Mouse (Mus musculus): ENCODE measurements around the gene Sumo2. TPM values are rescaled to one million over a fixed set of nuclear protein-coding genes. Genes with fewer than 3 reads are reported as not detected.
"Not testable (repeated sequence)": the region's sequence is repeated elsewhere in the genome, so short reads cannot be mapped to it uniquely, and the experiment has no call there.

Sumo2 gene
- polyA plus RNA-seq, 1 experiment from 2014 or later = 1,013 TPM

GRCm38 (mm10) chr11:115509773-115510506, 26.1 kb downstream of the Sumo2 start:
- 37% methylated on average over 6 of the region's 6 CpGs for WGBS
- peak overlapping the region; percentile 19 for H3K4me2 ChIP-seq (ENCODE audit: low read length)
- H3K9me3 ChIP-seq (replicated peaks; ENCODE audit: low read length) = no peaks in the 10 kb centered on the region
- H3K9ac ChIP-seq (ENCODE audit: low read depth, low read length) = 0 out of 2 replicates have a peak overlapping the region, but pooled peaks have one; percentile 9
- H3K4me1 ChIP-seq (replicated peaks; ENCODE audit: insufficient read depth, low read length) = peaks cover 18% of the 10 kb centered on the region; the same call in 1 of the 2 replicates
- H3K27me3 ChIP-seq (ENCODE audit: insufficient read depth, low read length) = no peaks in the 10 kb centered on the region
- ATAC-seq (replicated peaks; ENCODE audit: low FRiP score, low read depth) (no peak), DNase-seq (ENCODE audit: low spot score) (peak; percentile 51)
- no peak for TF ChIP-seq CTCF (IDR thresholded peaks at IDR 0.05; ENCODE audit: low read depth)
- no peaks in the 10 kb centered on the region for H3K36me3 ChIP-seq (ENCODE audit: insufficient read depth, low read length)
- H3K4me3 ChIP-seq (replicated peaks; ENCODE audit: low read depth, low read length) = no peak overlapping the region
- H3K27ac ChIP-seq = peak overlapping the region; percentile 60

DNA sequence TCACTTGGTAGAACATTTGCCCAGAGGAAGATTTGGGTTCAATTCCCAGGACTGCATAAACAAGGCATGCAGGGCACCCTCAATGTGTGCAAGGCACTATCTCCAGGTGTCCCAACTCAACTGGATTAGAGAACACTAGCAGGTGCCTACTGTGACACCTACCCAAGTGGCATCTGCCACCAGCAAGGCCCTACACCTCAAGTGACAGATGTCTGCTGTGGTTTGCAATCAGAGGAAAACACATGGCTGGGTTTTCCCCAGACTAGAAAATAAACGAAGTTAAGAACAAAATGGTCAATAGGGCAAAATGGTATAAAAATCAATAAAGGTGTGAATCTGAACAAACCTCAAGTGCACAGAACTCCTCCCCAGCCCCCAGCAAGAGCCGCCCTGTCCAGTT, 28.0 kb downstream of the Sumo2 start:
- H3K4me3 ChIP-seq (replicated peaks; ENCODE audit: low read depth, low read length) = no peak overlapping the region
- WGBS = 86% methylated on average over 2 of the region's 2 CpGs
- ATAC-seq (replicated peaks; ENCODE audit: low FRiP score, low read depth) = no peak

DNA sequence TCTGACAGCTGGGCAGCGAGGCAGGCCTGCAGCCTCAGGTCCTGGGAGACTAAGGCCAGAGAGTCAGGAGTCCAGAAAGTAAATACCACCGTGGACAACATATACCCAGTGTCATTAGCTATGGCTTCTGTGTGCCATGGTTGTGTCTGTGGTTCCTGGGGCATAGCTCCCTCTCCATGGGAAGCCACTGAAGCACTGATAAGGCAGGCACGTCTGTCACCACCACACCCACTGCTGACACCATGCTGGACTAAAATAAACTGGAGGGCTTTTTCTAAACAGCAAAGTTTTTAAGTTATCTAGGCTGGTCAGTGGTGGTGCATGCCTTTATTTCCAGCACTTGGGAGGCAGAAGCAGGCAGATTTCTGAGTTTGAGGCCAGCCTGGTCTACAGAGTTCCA, 29.5 kb downstream of the Sumo2 start:
- Histone ChIP-seq H3K36me3 (ENCODE audit: insufficient read depth, low read length) (peaks cover 5% of the 10 kb centered on the region; the same call in 1 of the 2 replicates), H3K4me3 (replicated peaks; ENCODE audit: low read depth, low read length) (no peak overlapping the region), H3K4me1 (replicated peaks; ENCODE audit: insufficient read depth, low read length) (peaks cover 4% of the 10 kb centered on the region; the same call in 1 of the 2 replicates), H3K4me2 (ENCODE audit: low read length) (no peak overlapping the region), H3K27me3 (ENCODE audit: insufficient read depth, low read length) (no peaks in the 10 kb centered on the region), H3K27ac (no peak overlapping the region), H3K9ac (ENCODE audit: low read depth, low read length) (no peak overlapping the region), H3K9me3 (replicated peaks; ENCODE audit: low read length) (no peaks in the 10 kb centered on the region)
- WGBS = 74% methylated on average over 3 of the region's 3 CpGs
- DNase-seq (ENCODE audit: low spot score) = no peak
- ATAC-seq (replicated peaks; ENCODE audit: low FRiP score, low read depth) = no peak
- TF ChIP-seq CTCF (IDR thresholded peaks at IDR 0.05; ENCODE audit: low read depth) = no peak

More for the DNA sequence above, 28.0 kb downstream of the Sumo2 start:
- Histone ChIP-seq H3K27ac (no peak overlapping the region), H3K4me2 (ENCODE audit: low read length) (no peak overlapping the region), H3K9me3 (replicated peaks; ENCODE audit: low read length) (no peaks in the 10 kb centered on the region), H3K27me3 (ENCODE audit: insufficient read depth, low read length) (no peaks in the 10 kb centered on the region), H3K36me3 (ENCODE audit: insufficient read depth, low read length) (no peaks in the 10 kb centered on the region), H3K9ac (ENCODE audit: low read depth, low read length) (no peak overlapping the region), H3K4me1 (replicated peaks; ENCODE audit: insufficient read depth, low read length) (peaks cover 18% of the 10 kb centered on the region; the same call in 1 of the 2 replicates)
- TF ChIP-seq CTCF (IDR thresholded peaks at IDR 0.05; ENCODE audit: low read depth) = no peak
- DNase-seq (ENCODE audit: low spot score) = no peak

GRCm38 (mm10) chr11:115502636-115503035, 33.4 kb downstream of the Sumo2 start:
- H3K36me3 ChIP-seq (ENCODE audit: insufficient read depth, low read length) = peaks cover 35% of the 10 kb centered on the region
- H3K4me2 ChIP-seq (ENCODE audit: low read length) = no peak overlapping the region
- no peak for TF ChIP-seq CTCF (IDR thresholded peaks at IDR 0.05; ENCODE audit: low read depth)
- 89% methylated on average over 6 of the region's 6 CpGs for WGBS
- no peak overlapping the region for H3K4me3 ChIP-seq (replicated peaks; ENCODE audit: low read depth, low read length)
- no peaks in the 10 kb centered on the region for H3K4me1 ChIP-seq (replicated peaks; ENCODE audit: insufficient read depth, low read length)
- ATAC-seq (replicated peaks; ENCODE audit: low FRiP score, low read depth) (no peak), DNase-seq (ENCODE audit: low spot score) (no peak)
- no peak overlapping the region for H3K27ac ChIP-seq
- no peaks in the 10 kb centered on the region for H3K27me3 ChIP-seq (ENCODE audit: insufficient read depth, low read length)
- no peaks in the 10 kb centered on the region for H3K9me3 ChIP-seq (replicated peaks; ENCODE audit: low read length)
- H3K9ac ChIP-seq (ENCODE audit: low read depth, low read length) = no peak overlapping the region

DNA sequence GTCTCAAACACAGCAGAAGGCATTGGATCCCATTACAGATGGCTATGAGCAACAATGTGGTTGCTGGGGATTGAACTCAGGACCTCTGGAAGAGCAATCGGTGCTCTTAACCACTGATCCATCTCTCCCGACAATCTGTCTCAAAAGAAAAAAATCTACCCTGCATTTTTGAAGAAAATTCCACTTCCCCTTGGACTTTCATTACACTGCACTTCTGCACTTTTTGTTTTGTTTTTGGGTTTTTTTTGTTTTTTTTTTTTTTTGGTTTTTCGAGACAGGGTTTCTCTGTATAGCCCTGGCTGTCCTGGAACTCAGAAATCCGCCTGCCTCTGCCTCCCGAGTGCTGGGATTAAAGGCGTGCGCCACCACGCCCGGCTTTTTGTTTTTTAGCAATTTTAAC, 39.5 kb downstream of the Sumo2 start:
- not testable (repeated sequence) for H3K9me3 ChIP-seq (replicated peaks; ENCODE audit: low read length); H3K9ac ChIP-seq (ENCODE audit: low read depth, low read length); DNase-seq (ENCODE audit: low spot score); H3K27me3 ChIP-seq (ENCODE audit: insufficient read depth, low read length); H3K4me1 ChIP-seq (replicated peaks; ENCODE audit: insufficient read depth, low read length); H3K27ac ChIP-seq; ATAC-seq (replicated peaks; ENCODE audit: low FRiP score, low read depth); H3K4me3 ChIP-seq (replicated peaks; ENCODE audit: low read depth, low read length); H3K4me2 ChIP-seq (ENCODE audit: low read length)
- H3K36me3 ChIP-seq (ENCODE audit: insufficient read depth, low read length) = peaks cover 30% of the 10 kb centered on the region
- 91% methylated on average over 9 of the region's 9 CpGs for whole genome bisulfite sequencing

DNA sequence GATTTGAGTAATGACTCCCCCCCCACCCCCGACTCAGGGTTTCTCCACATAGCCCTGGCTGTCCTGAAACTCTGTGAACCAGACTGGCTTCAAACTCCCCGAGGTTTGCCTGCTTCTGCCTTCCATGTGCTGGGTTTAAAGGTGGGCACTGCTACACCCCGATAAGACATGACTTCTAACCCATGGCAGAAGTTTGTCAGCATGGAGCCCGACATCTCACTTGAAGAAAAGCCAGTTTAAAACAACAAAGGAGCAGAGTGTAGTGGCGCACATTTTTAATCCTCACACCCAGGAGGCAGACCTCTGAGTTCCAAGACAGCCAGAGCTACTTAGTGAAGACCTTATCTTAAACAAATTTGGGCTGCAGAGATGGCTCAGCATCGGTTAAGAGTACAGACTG, 43.7 kb downstream of the Sumo2 start:
- Histone ChIP-seq H3K4me2 (ENCODE audit: low read length) (peak overlapping the region; percentile 64), H3K27ac (no peak overlapping the region), H3K9me3 (replicated peaks; ENCODE audit: low read length) (no peaks in the 10 kb centered on the region), H3K9ac (ENCODE audit: low read depth, low read length) (peak overlapping the region; percentile 56; the same call in 1 of the 2 replicates), H3K4me1 (replicated peaks; ENCODE audit: insufficient read depth, low read length) (peaks cover 7% of the 10 kb centered on the region; the same call in 1 of the 2 replicates), H3K36me3 (ENCODE audit: insufficient read depth, low read length) (0 out of 2 replicates have a peak, but pooled peaks cover 8% of the 10 kb centered on the region), H3K27me3 (ENCODE audit: insufficient read depth, low read length) (no peaks in the 10 kb centered on the region), H3K4me3 (replicated peaks; ENCODE audit: low read depth, low read length) (peak overlapping the region; percentile 60; the same call in 1 of the 2 replicates)
- no peak for TF ChIP-seq CTCF (IDR thresholded peaks at IDR 0.05; ENCODE audit: low read depth)
- no peak for DNase-seq (ENCODE audit: low spot score)
- no peak for ATAC-seq (replicated peaks; ENCODE audit: low FRiP score, low read depth)
- 30% methylated on average over 6 of the region's 6 CpGs for WGBS
